Mouse (Mus musculus): ENCODE results near the gene Fam149b.

DNA sequence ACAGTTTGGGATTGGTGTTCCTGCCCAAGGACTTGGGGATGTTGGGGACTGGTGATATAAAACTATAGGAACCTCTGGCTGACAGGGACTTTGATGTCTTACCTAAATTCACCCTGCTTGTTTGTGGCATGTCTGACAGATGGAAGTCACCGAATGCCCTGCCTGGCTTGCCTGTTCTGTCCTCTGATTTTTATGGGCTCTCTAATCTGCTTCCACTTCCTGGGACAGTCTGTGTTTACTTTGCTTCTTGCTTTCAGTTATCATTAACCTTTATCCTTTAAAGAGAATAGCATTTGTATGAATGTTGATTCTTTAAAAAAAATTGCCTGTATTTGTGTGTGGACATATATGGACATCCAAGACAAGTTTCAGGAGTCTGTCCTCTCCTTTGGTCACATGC is 32.8 kb upstream of the Fam149b start:
- TF ChIP-seq MYOD1 (IDR thresholded peaks at IDR 0.05; ENCODE audit: control insufficient read depth, insufficient read length, low read depth) (no peak), CTCF (IDR thresholded peaks at IDR 0.05; ENCODE audit: control insufficient read depth, insufficient read depth, insufficient read length) (no peak), MAX (IDR thresholded peaks at IDR 0.05) (no peak), FOSL1 (IDR thresholded peaks at IDR 0.05; ENCODE audit: insufficient read depth, low read length, poor library complexity, severe bottlenecking) (no peak), USF1 (IDR thresholded peaks at IDR 0.05; ENCODE audit: low read depth) (no peak)
